Mouse (Mus musculus): ENCODE results near the gene Fblim1. TPM values are rescaled to one million over a fixed set of nuclear protein-coding genes. Genes with fewer than 3 reads are reported as not detected.
"Not testable (repeated sequence)": the region's sequence is repeated elsewhere in the genome, so short reads cannot be mapped to it uniquely, and the experiment has no call there.

The Fblim1 gene
- polyA plus RNA-seq, 1 experiment from 2014 or later: 52.8 TPM

DNA sequence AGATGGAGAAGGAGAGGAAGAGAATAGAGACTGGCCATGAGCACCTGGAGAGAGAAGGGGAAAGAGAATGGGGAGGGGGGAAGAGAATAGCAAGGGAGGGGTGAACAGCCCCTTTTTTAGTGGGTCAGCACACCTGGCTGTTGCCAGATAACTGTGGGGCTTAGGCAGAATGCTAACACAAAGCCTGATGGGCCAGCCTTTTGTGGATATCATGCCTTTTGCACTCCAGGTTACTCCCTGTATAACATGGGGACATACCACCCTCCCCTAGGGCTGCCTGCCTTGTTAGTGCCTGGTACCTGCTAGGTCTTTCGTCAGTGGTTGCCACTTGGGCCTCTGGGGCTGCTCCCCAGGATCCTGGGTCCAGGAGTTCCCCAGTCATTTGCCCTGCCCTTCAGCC is 35.1 kb downstream of the Fblim1 start:
- H3K36me3 ChIP-seq (ENCODE audit: control insufficient read depth, insufficient read depth): no peaks in the 10 kb centered on the region
- ATAC-seq: no peak
- H3K9me3 ChIP-seq (ENCODE audit: control insufficient read depth): no peaks in the 10 kb centered on the region
- 0 out of 2 replicates have a peak overlapping the region, but pooled peaks have one; percentile 17 for H3K9ac ChIP-seq (ENCODE audit: low read depth, low read length)
- TF ChIP-seq CTCF (IDR thresholded peaks at IDR 0.05; ENCODE audit: low read depth): no peak
- H3K4me2 ChIP-seq (replicated peaks; ENCODE audit: low read depth): peak overlapping the region; percentile 3; the same call in 1 of the 2 replicates
- no peak overlapping the region for H3K4me3 ChIP-seq (ENCODE audit: low read depth, low read length)
- H3K4me1 ChIP-seq (replicated peaks; ENCODE audit: control insufficient read depth, insufficient read depth, low read length): peaks cover 9% of the 10 kb centered on the region
- peak overlapping the region; percentile 90 for H3K27ac ChIP-seq (ENCODE audit: low read depth, low read length)
- 78% methylated on average over 1 of the region's 1 CpGs for WGBS
- H3K27me3 ChIP-seq (replicated peaks; ENCODE audit: control insufficient read depth, insufficient read depth, low read length): no peaks in the 10 kb centered on the region

- WGBS: 57% methylated on average over 6 of the region's 6 CpGs
- Histone ChIP-seq H3K27ac (ENCODE audit: low read depth, low read length) (peak overlapping the region; percentile 90; the same call in 1 of the 2 replicates), H3K9ac (ENCODE audit: low read depth, low read length) (no peak overlapping the region), H3K9me3 (ENCODE audit: control insufficient read depth) (no peaks in the 10 kb centered on the region), H3K4me3 (ENCODE audit: low read depth, low read length) (no peak overlapping the region), H3K4me2 (replicated peaks; ENCODE audit: low read depth) (no peak overlapping the region), H3K27me3 (replicated peaks; ENCODE audit: control insufficient read depth, insufficient read depth, low read length) (no peaks in the 10 kb centered on the region), H3K4me1 (replicated peaks; ENCODE audit: control insufficient read depth, insufficient read depth, low read length) (peaks cover 9% of the 10 kb centered on the region), H3K36me3 (ENCODE audit: control insufficient read depth, insufficient read depth) (no peaks in the 10 kb centered on the region)
- ATAC-seq: peak; percentile 5; the same call in 1 of the 2 replicates
- TF ChIP-seq CTCF (IDR thresholded peaks at IDR 0.05; ENCODE audit: low read depth): no peak
Measured at GRCm38 (mm10) chr4:141570004-141570403, 35.9 kb downstream of the Fblim1 start.

DNA sequence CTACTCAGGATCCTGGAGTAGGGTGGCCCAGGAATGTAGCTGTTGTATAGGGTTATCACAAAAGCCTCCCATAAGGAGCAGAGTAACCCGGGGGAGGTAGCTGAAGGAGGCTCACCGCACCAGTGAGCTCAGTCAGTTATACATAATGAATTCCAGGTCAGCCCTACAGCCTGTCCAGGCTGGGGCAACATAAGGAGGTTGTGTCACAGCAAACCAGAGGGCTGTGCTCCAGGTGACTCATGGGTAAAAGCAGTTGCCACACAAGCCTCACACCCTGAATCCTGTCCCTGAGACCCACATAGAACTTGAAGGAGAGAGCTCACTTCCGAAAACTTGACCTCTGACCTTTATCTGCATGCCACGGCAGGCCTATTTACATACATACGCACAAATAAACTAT is 36.9 kb downstream of the Fblim1 start:
- Histone ChIP-seq H3K36me3 (ENCODE audit: control insufficient read depth, insufficient read depth) (no peaks in the 10 kb centered on the region), H3K27me3 (replicated peaks; ENCODE audit: control insufficient read depth, insufficient read depth, low read length) (no peaks in the 10 kb centered on the region), H3K4me1 (replicated peaks; ENCODE audit: control insufficient read depth, insufficient read depth, low read length) (peaks cover 9% of the 10 kb centered on the region), H3K27ac (ENCODE audit: low read depth, low read length) (no peak overlapping the region), H3K4me2 (replicated peaks; ENCODE audit: low read depth) (no peak overlapping the region), H3K9ac (ENCODE audit: low read depth, low read length) (no peak overlapping the region), H3K9me3 (ENCODE audit: control insufficient read depth) (no peaks in the 10 kb centered on the region), H3K4me3 (ENCODE audit: low read depth, low read length) (no peak overlapping the region)
- TF ChIP-seq CTCF (IDR thresholded peaks at IDR 0.05; ENCODE audit: low read depth): no peak
- ATAC-seq: no peak
- WGBS: 84% methylated on average over 5 of the region's 5 CpGs

- H3K9ac ChIP-seq (ENCODE audit: low read depth, low read length); H3K4me1 ChIP-seq (replicated peaks; ENCODE audit: control insufficient read depth, insufficient read depth, low read length); H3K36me3 ChIP-seq (ENCODE audit: control insufficient read depth, insufficient read depth); H3K4me2 ChIP-seq (replicated peaks; ENCODE audit: low read depth); H3K27me3 ChIP-seq (replicated peaks; ENCODE audit: control insufficient read depth, insufficient read depth, low read length); H3K9me3 ChIP-seq (ENCODE audit: control insufficient read depth); H3K4me3 ChIP-seq (ENCODE audit: low read depth, low read length): not testable (repeated sequence)
- WGBS: 76% methylated on average over 7 of the region's 7 CpGs
- peak; percentile 26; the same call in 1 of the 2 replicates for ATAC-seq
- H3K27ac ChIP-seq (ENCODE audit: low read depth, low read length): peak overlapping the region; percentile 61
Measured at GRCm38 (mm10) chr4:141567174-141567573, 38.7 kb downstream of the Fblim1 start.

GRCm38 (mm10) chr4:141566187-141566586 is 39.7 kb downstream of the Fblim1 start:
- Histone ChIP-seq H3K4me3 (ENCODE audit: low read depth, low read length) (no peak overlapping the region), H3K4me2 (replicated peaks; ENCODE audit: low read depth) (no peak overlapping the region), H3K36me3 (ENCODE audit: control insufficient read depth, insufficient read depth) (no peaks in the 10 kb centered on the region), H3K4me1 (replicated peaks; ENCODE audit: control insufficient read depth, insufficient read depth, low read length) (peaks cover 2% of the 10 kb centered on the region), H3K9me3 (ENCODE audit: control insufficient read depth) (no peaks in the 10 kb centered on the region), H3K9ac (ENCODE audit: low read depth, low read length) (no peak overlapping the region), H3K27me3 (replicated peaks; ENCODE audit: control insufficient read depth, insufficient read depth, low read length) (no peaks in the 10 kb centered on the region), H3K27ac (ENCODE audit: low read depth, low read length) (no peak overlapping the region)
- TF ChIP-seq CTCF (IDR thresholded peaks at IDR 0.05; ENCODE audit: low read depth): no peak
- no peak for ATAC-seq
- WGBS: 93% methylated on average over 6 of the region's 6 CpGs

- Histone ChIP-seq H3K9ac (ENCODE audit: low read depth, low read length) (no peak overlapping the region), H3K9me3 (ENCODE audit: control insufficient read depth) (no peaks in the 10 kb centered on the region), H3K4me2 (replicated peaks; ENCODE audit: low read depth) (no peak overlapping the region), H3K36me3 (ENCODE audit: control insufficient read depth, insufficient read depth) (no peaks in the 10 kb centered on the region), H3K27me3 (replicated peaks; ENCODE audit: control insufficient read depth, insufficient read depth, low read length) (no peaks in the 10 kb centered on the region), H3K27ac (ENCODE audit: low read depth, low read length) (no peak overlapping the region), H3K4me3 (ENCODE audit: low read depth, low read length) (no peak overlapping the region), H3K4me1 (replicated peaks; ENCODE audit: control insufficient read depth, insufficient read depth, low read length) (peaks cover 2% of the 10 kb centered on the region; the same call in 1 of the 2 replicates)
- no peak for ATAC-seq
- WGBS: 50% methylated on average over 7 of the region's 7 CpGs
- no peak for TF ChIP-seq CTCF (IDR thresholded peaks at IDR 0.05; ENCODE audit: low read depth)
Measured at GRCm38 (mm10) chr4:141565325-141565724, 40.6 kb downstream of the Fblim1 start.

- no peak for ATAC-seq
- no peaks in the 10 kb centered on the region for H3K9me3 ChIP-seq (ENCODE audit: control insufficient read depth)
Measured at GRCm38 (mm10) chr4:141564660-141565059, 41.2 kb downstream of the Fblim1 start.

More at GRCm38 (mm10) chr4:141564660-141565059, 41.2 kb downstream of the Fblim1 start:
- TF ChIP-seq CTCF (IDR thresholded peaks at IDR 0.05; ENCODE audit: low read depth): no peak
- Histone ChIP-seq H3K9ac (ENCODE audit: low read depth, low read length) (no peak overlapping the region), H3K4me1 (replicated peaks; ENCODE audit: control insufficient read depth, insufficient read depth, low read length) (no peaks in the 10 kb centered on the region), H3K27ac (ENCODE audit: low read depth, low read length) (no peak overlapping the region), H3K4me2 (replicated peaks; ENCODE audit: low read depth) (no peak overlapping the region), H3K27me3 (replicated peaks; ENCODE audit: control insufficient read depth, insufficient read depth, low read length) (no peaks in the 10 kb centered on the region), H3K4me3 (ENCODE audit: low read depth, low read length) (no peak overlapping the region), H3K36me3 (ENCODE audit: control insufficient read depth, insufficient read depth) (no peaks in the 10 kb centered on the region)
- 70% methylated on average over 3 of the region's 3 CpGs for WGBS
